Comparison of ENCODE assay signal across 10 mouse cellular contexts in the genomic region with DNA sequence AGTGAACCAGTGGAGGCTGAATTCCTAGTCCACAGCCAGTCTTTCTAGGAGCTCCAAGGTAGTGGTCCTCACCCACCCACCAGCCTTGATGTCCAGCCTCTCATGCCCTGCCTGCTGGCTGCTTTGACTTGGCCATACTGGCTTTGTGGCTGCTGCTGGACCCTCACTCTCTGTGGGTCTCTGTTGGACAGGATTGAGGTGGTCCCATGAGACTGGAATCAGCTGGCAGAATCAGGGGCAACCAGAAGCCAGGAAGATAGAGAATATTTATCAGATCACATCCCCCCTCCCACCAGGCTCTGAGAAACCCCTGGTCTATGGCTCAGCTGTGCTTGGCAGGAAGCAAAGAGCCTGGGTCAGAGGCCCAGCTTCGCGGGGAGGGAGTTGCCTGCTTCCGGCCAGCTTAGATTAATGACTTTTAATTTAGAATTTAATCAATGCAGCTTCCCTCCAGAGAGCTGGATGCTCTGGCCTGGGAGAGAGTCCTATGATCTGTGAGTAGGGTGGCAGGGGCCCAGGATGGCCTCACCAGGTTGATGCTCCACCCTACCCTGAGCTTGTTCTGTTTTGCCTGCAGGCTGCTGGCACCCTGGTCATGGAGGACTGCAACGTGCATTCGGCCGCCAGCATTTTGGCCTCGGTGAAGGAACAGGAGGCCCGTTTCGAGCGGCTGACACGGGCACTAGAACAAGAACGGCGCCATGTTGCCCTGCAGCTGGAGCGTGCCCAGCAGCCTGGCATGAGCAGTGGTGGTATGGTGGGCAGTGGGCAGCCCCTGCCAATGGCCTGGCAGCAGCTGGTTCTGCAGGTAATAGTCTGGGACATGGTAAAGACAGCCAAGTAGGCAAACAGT. TPM values are rescaled to one million over a fixed set of nuclear protein-coding genes. Genes with fewer than 3 reads are reported as not detected.
A peak's percentile ranks its signal among the peaks of the same experiment; 100 is the strongest.
DNase-seq lines count a peak whose midpoint lies in the region; ATAC-seq lines count a peak whose summit lies in the region.
"Had no signal": no experiment of that assay in that cellular context is flagged by ENCODE, and none has a peak within 500 bp of the region (broad histone marks: within the 10 kb centered on the region; RNA-seq: fewer than 3 reads in every experiment).

No protein-coding gene starts in this region.

- H3K4me3 ChIP-seq in liver, embryonic 12.5 days, result no peak overlapping the region
- H3K4me3 ChIP-seq: embryonic facial prominence, embryonic 12.5 days; limb, embryonic 12.5 days had no signal

- no peaks in the 10 kb centered on the region for H3K27me3 ChIP-seq in liver, embryonic 12.5 days (replicated peaks)
- H3K27me3 ChIP-seq: embryonic facial prominence, embryonic 12.5 days; limb, embryonic 12.5 days had no signal

- 0 out of 2 replicates have a peak overlapping the region, but pooled peaks have one; percentile 37 for H3K9ac ChIP-seq in liver, embryonic 12.5 days
- H3K9ac ChIP-seq: embryonic facial prominence, embryonic 12.5 days; limb, embryonic 12.5 days had no signal

- no peaks in the 10 kb centered on the region for H3K9me3 ChIP-seq in liver, embryonic 12.5 days (replicated peaks)
- H3K9me3 ChIP-seq: embryonic facial prominence, embryonic 12.5 days; limb, embryonic 12.5 days had no signal

- WGBS in liver, embryonic 12.5 days (ENCODE audit: insufficient replicate concordance), result 67% methylated on average over 14 of the region's 14 CpGs

- H3K27ac ChIP-seq in liver, embryonic 12.5 days, result peak overlapping the region; percentile 82
- H3K27ac ChIP-seq: embryonic facial prominence, embryonic 12.5 days had no signal

- peaks cover 82% of the 10 kb centered on the region for H3K4me1 ChIP-seq in liver, embryonic 12.5 days

- no peak for ATAC-seq in liver, embryonic 12.5 days

- intact Hi-C loops in left cerebral cortex, postnatal 36 days (cut with DNase I), result no loop called here

- no peaks in the 10 kb centered on the region for H3K36me3 ChIP-seq in liver, embryonic 12.5 days
- H3K36me3 ChIP-seq: embryonic facial prominence, embryonic 12.5 days; limb, embryonic 12.5 days had no signal

- H3K4me2 ChIP-seq in liver, embryonic 12.5 days, result peak overlapping the region; percentile 60
- H3K4me2 ChIP-seq: embryonic facial prominence, embryonic 12.5 days; limb, embryonic 12.5 days had no signal

- DNase-seq in gastrocnemius, postnatal 10 days, result peak; percentile 22
- DNase-seq in gastrocnemius, adult 8-10 months (ENCODE audit: low spot score in 2 of 2), result no peak
- peak; percentile 45 for DNase-seq in thymus, postnatal 14 days
- DNase-seq in thymus, postnatal 0 days (ENCODE audit: low spot score), result no peak
- DNase-seq in left cerebral cortex, postnatal 36 days (ENCODE audit: low spot score in 2 of 2), result no peak
- DNase-seq in left cerebral cortex, adult 8-10 months (ENCODE audit: low spot score in 2 of 2), result no peak
- DNase-seq in urinary bladder, adult 2 months (ENCODE audit: low spot score), result no peak

RNA-seq across cellular contexts. Expression of a gene that starts 37.4 kb away (rescaled TPM):
- total RNA-seq in gastrocnemius, postnatal 10 days (2021), result 10 to 100 TPM; 12.9 to 13.6 TPM
- 10 to 100 TPM; 17.2 to 23.5 (median 21.3) TPM for total RNA-seq in gastrocnemius, adult 8-10 months (2022)
- polyA plus RNA-seq in thymus, postnatal 0 days (2015; fragmentation: Nextera tagmentation; extraction: Ambion mirVana), result 11.3 and 12.3 TPM in 2 replicates
- 106 and 107 TPM in 2 replicates for polyA plus RNA-seq in liver, embryonic 12.5 days (2016; fragmentation: Nextera tagmentation; extraction: Ambion mirVana)
- total RNA-seq in left cerebral cortex, postnatal 36 days (2021), result 10 to 100 TPM; 21.7 TPM
- 10 to 100 TPM; 16.5 to 22.7 (median 19.1) TPM for total RNA-seq in left cerebral cortex, adult 8-10 months (2022)
- 16.5 and 21.5 TPM in 2 replicates for polyA plus RNA-seq in urinary bladder, adult 2 months (2012; rRNA removed)

RNA-seq across cellular contexts. Expression of a gene that starts 37.8 kb away (rescaled TPM):
- 10 to 100 TPM; 44.1 to 47.3 TPM for total RNA-seq in gastrocnemius, postnatal 10 days (2021)
- total RNA-seq in gastrocnemius, adult 8-10 months (2022), result 10 to 100 TPM; 36.7 to 39.9 (median 38.5) TPM
- polyA plus RNA-seq in thymus, postnatal 0 days (2015; fragmentation: Nextera tagmentation; extraction: Ambion mirVana), result 73.8 and 83.6 TPM in 2 replicates
- 113 and 120 TPM in 2 replicates for polyA plus RNA-seq in liver, embryonic 12.5 days (2016; fragmentation: Nextera tagmentation; extraction: Ambion mirVana)
- total RNA-seq in left cerebral cortex, postnatal 36 days (2021), result 100 to 1,000 TPM in 1 of 2 experiments, 10 to 100 TPM in 1; 89.1 to 100 TPM
- 10 to 100 TPM; 92.9 to 97.2 (median 94.3) TPM for total RNA-seq in left cerebral cortex, adult 8-10 months (2022)
- 169 and 205 TPM in 2 replicates for polyA plus RNA-seq in urinary bladder, adult 2 months (2012; rRNA removed)

RNA-seq across cellular contexts. Expression of a gene that starts 40.8 kb away (rescaled TPM):
- 10 to 100 TPM; 16.4 to 27.9 TPM for total RNA-seq in gastrocnemius, postnatal 10 days (2021)
- 10 to 100 TPM in 2 of 4 experiments, 1 to 10 TPM in 2; 7.8 to 12.7 (median 9.9) TPM for total RNA-seq in gastrocnemius, adult 8-10 months (2022)
- polyA plus RNA-seq in thymus, postnatal 0 days (2015; fragmentation: Nextera tagmentation; extraction: Ambion mirVana), result 31.2 and 40.0 TPM in 2 replicates
- 12.6 and 12.9 TPM in 2 replicates for polyA plus RNA-seq in liver, embryonic 12.5 days (2016; fragmentation: Nextera tagmentation; extraction: Ambion mirVana)
- 10 to 100 TPM; 36.6 to 48.0 TPM for total RNA-seq in left cerebral cortex, postnatal 36 days (2021)
- 10 to 100 TPM; 34.2 to 42.1 (median 38.2) TPM for total RNA-seq in left cerebral cortex, adult 8-10 months (2022)
- polyA plus RNA-seq in urinary bladder, adult 2 months (2012; rRNA removed), result 15.6 and 17.3 TPM in 2 replicates

RNA-seq across cellular contexts. Expression of a gene that starts 40.9 kb away (rescaled TPM):
- total RNA-seq in gastrocnemius, postnatal 10 days (2021), result 10 to 100 TPM; 11.9 to 12.6 TPM
- 10 to 100 TPM; 29.9 to 53.4 (median 43.1) TPM for total RNA-seq in gastrocnemius, adult 8-10 months (2022)
- 37.1 and 41.2 TPM in 2 replicates for polyA plus RNA-seq in thymus, postnatal 0 days (2015; fragmentation: Nextera tagmentation; extraction: Ambion mirVana)
- 76.3 and 79.3 TPM in 2 replicates for polyA plus RNA-seq in liver, embryonic 12.5 days (2016; fragmentation: Nextera tagmentation; extraction: Ambion mirVana)
- total RNA-seq in left cerebral cortex, postnatal 36 days (2021), result 100 to 1,000 TPM; 158 to 165 TPM
- 100 to 1,000 TPM; 135 to 145 (median 142) TPM for total RNA-seq in left cerebral cortex, adult 8-10 months (2022)
- polyA plus RNA-seq in urinary bladder, adult 2 months (2012; rRNA removed), result 36.6 and 43.0 TPM in 2 replicates

Comparison
In these comparisons a context has a peak if more than half of its experiments do, and no peak if none do; other contexts are left out.
1. DNase-seq: peak in gastrocnemius, postnatal 10 days (single experiment) and thymus, postnatal 14 days (single experiment); none in gastrocnemius, adult 8-10 months (0 of 2), thymus, postnatal 0 days (single experiment), left cerebral cortex, postnatal 36 days (0 of 2), left cerebral cortex, adult 8-10 months (0 of 2) and urinary bladder, adult 2 months (single experiment).